9 mouse cellular contexts compared by ENCODE assay signal in genomic region chr4:143330566-143330965, GRCm38 (mm10). TPM values are rescaled to one million over a fixed set of nuclear protein-coding genes. Genes with fewer than 3 reads are reported as not detected.
DNase-seq lines count a peak whose midpoint lies in the region; ATAC-seq and TF ChIP-seq lines count a peak whose summit lies in the region.
"Had no signal": no experiment of that assay in that cellular context is flagged by ENCODE, and none has a peak within 500 bp of the region (broad histone marks: within the 10 kb centered on the region; RNA-seq: fewer than 3 reads in every experiment).

No protein-coding gene starts in this region.

- ATAC-seq in forebrain, embryonic 16.5 days: no peak
- no peak for ATAC-seq in hindbrain, postnatal 0 days

- no peaks in the 10 kb centered on the region for H3K27me3 ChIP-seq in forebrain, embryonic 10.5 days (ENCODE audit: poor library complexity, severe bottlenecking)
- no peaks in the 10 kb centered on the region for H3K27me3 ChIP-seq in forebrain, embryonic 16.5 days (replicated peaks; ENCODE audit: control insufficient read depth, insufficient read depth, low read length)
- no peaks in the 10 kb centered on the region for H3K27me3 ChIP-seq in hindbrain, postnatal 0 days (ENCODE audit: insufficient read depth, low read length)

- 48% methylated on average over 9 of the region's 9 CpGs for WGBS in forebrain, embryonic 10.5 days
- 37% methylated on average over 9 of the region's 9 CpGs for WGBS in forebrain, embryonic 16.5 days
- 44% methylated on average over 9 of the region's 9 CpGs for WGBS in hindbrain, postnatal 0 days

- H3K36me3 ChIP-seq in forebrain, embryonic 10.5 days (replicated peaks): no peaks in the 10 kb centered on the region
- no peaks in the 10 kb centered on the region for H3K36me3 ChIP-seq in forebrain, embryonic 16.5 days (ENCODE audit: control insufficient read depth, insufficient read depth)
- H3K36me3 ChIP-seq in hindbrain, postnatal 0 days (ENCODE audit: insufficient read depth, low read length): no peaks in the 10 kb centered on the region

- H3K4me2 ChIP-seq in forebrain, embryonic 16.5 days (ENCODE audit: low read length): no peak overlapping the region
- no peak overlapping the region for H3K4me2 ChIP-seq in hindbrain, postnatal 0 days (ENCODE audit: low read depth, low read length)

- TF ChIP-seq CTCF in hindbrain, postnatal 0 days (IDR thresholded peaks at IDR 0.05; ENCODE audit: low read depth): no peak

- no peak overlapping the region for H3K4me3 ChIP-seq in forebrain, embryonic 10.5 days
- H3K4me3 ChIP-seq in forebrain, embryonic 16.5 days (replicated peaks; ENCODE audit: low read length): no peak overlapping the region
- no peak overlapping the region for H3K4me3 ChIP-seq in hindbrain, postnatal 0 days (ENCODE audit: low read length)

- DNase-seq in forebrain, embryonic 10.5 days (ENCODE audit: extremely low spot score, low spot score): peak; percentile 34
- DNase-seq in retina, postnatal 1 day: peak; percentile 29
- DNase-seq in retina, embryonic 14.5 days (ENCODE audit: low spot score): no peak
- DNase-seq in hindbrain, postnatal 0 days (ENCODE audit: low spot score): peak; percentile 32
- DNase-seq in layer of hippocampus, postnatal 14 days (ENCODE audit: low spot score in 2 of 2): no peak
- no peak for DNase-seq in layer of hippocampus, adult 9-10 months (ENCODE audit: low spot score)
- no peak for DNase-seq in c-Kit-positive CD71-positive TER-119-positive erythroid progenitor cells, embryonic 14.5 days (ENCODE audit: low spot score)
- DNase-seq: cerebellum, postnatal 36 days had no signal

- H3K4me1 ChIP-seq in forebrain, embryonic 10.5 days: peaks cover 16% of the 10 kb centered on the region
- no peaks in the 10 kb centered on the region for H3K4me1 ChIP-seq in forebrain, embryonic 16.5 days (replicated peaks; ENCODE audit: control insufficient read depth, insufficient read depth, low read length)
- no peaks in the 10 kb centered on the region for H3K4me1 ChIP-seq in hindbrain, postnatal 0 days (ENCODE audit: insufficient read depth, low read length)

- no peak overlapping the region; the same call in 1 of the 2 replicates for H3K27ac ChIP-seq in forebrain, embryonic 10.5 days
- no peak overlapping the region for H3K27ac ChIP-seq in forebrain, embryonic 16.5 days (ENCODE audit: low read length)
- no peak overlapping the region for H3K27ac ChIP-seq in hindbrain, postnatal 0 days

- no peak overlapping the region; the same call in 1 of the 2 replicates for H3K9ac ChIP-seq in forebrain, embryonic 16.5 days (replicated peaks; ENCODE audit: low read depth, low read length)
- H3K9ac ChIP-seq in hindbrain, postnatal 0 days (replicated peaks; ENCODE audit: low read length): no peak overlapping the region

- H3K9me3 ChIP-seq in forebrain, embryonic 10.5 days: no peaks in the 10 kb centered on the region
- no peaks in the 10 kb centered on the region for H3K9me3 ChIP-seq in forebrain, embryonic 16.5 days (ENCODE audit: control insufficient read depth, low read length)
- H3K9me3 ChIP-seq in hindbrain, postnatal 0 days (ENCODE audit: low read length): no peaks in the 10 kb centered on the region

RNA-seq across cellular contexts. Expression of gene Lrrc38, which starts 19.0 kb away (rescaled TPM):
- 0.12 TPM in 1 of 2 replicates, not detected in the other for polyA plus RNA-seq in forebrain, embryonic 10.5 days (2016; fragmentation: Nextera tagmentation; extraction: Ambion mirVana)
- polyA plus RNA-seq in forebrain, embryonic 16.5 days (2015; fragmentation: Nextera tagmentation; extraction: Ambion mirVana): 0.09 and 0.17 TPM in 2 replicates
- total RNA-seq in hindbrain, postnatal 0 days (2014; rRNA removed): 0.29 and 0.63 TPM in 2 replicates
- polyA plus RNA-seq in hindbrain, postnatal 0 days (2015; fragmentation: Nextera tagmentation; extraction: Ambion mirVana): 0.84 and 0.97 TPM in 2 replicates
- under 1 TPM; 0.81 to 0.95 TPM for total RNA-seq in layer of hippocampus, postnatal 14 days (2021)

RNA-seq across cellular contexts. Expression of gene Pdpn, which starts 31.2 kb away (rescaled TPM):
- 63.6 and 64.9 TPM in 2 replicates for polyA plus RNA-seq in forebrain, embryonic 10.5 days (2016; fragmentation: Nextera tagmentation; extraction: Ambion mirVana)
- 41.3 and 53.3 TPM in 2 replicates for polyA plus RNA-seq in forebrain, embryonic 16.5 days (2015; fragmentation: Nextera tagmentation; extraction: Ambion mirVana)
- total RNA-seq in hindbrain, postnatal 0 days (2014; rRNA removed): 31.8 and 56.8 TPM in 2 replicates
- polyA plus RNA-seq in hindbrain, postnatal 0 days (2015; fragmentation: Nextera tagmentation; extraction: Ambion mirVana): 45.5 and 51.4 TPM in 2 replicates
- total RNA-seq in layer of hippocampus, postnatal 14 days (2021): 10 to 100 TPM; 14.2 to 19.7 TPM

Comparison
In these comparisons a context has a peak if more than half of its experiments do, and no peak if none do; other contexts are left out.
1. DNase-seq: peak in forebrain, embryonic 10.5 days (single experiment), retina, postnatal 1 day (single experiment) and hindbrain, postnatal 0 days (single experiment); none in retina, embryonic 14.5 days (single experiment), layer of hippocampus, postnatal 14 days (0 of 2), layer of hippocampus, adult 9-10 months (single experiment) and c-Kit-positive CD71-positive TER-119-positive erythroid progenitor cells, embryonic 14.5 days (single experiment).